Mouse (Mus musculus) testis, adult 2 months (tissue): Measurements from ENCODE around the gene Gm49601. TPM values are rescaled to one million over a fixed set of nuclear protein-coding genes. Genes with fewer than 3 reads are reported as not detected.

Experiments used
- H3K27ac ChIP-seq: fragments of 200-500 bp; 2 replicates; pipeline ENCODE4 v1.5.1; 2012; ENCODE audit warnings: low read depth, low read length; ENCODE audit not compliant: control insufficient read depth, insufficient read depth
- H3K27me3 ChIP-seq: fragments of 200-500 bp; 2 replicates; pipeline ENCODE4 v1.6.1; 2012; ENCODE audit warnings: mild to moderate bottlenecking, low read length, moderate library complexity; ENCODE audit not compliant: control insufficient read depth, insufficient read depth
- H3K36me3 ChIP-seq: fragments of 200-500 bp; 2 replicates; pipeline ENCODE4 v1.6.1; 2012; ENCODE audit warnings: mild to moderate bottlenecking, low read length; ENCODE audit not compliant: control insufficient read depth, insufficient read depth
- H3K4me1 ChIP-seq: fragments of 200-500 bp; 2 replicates; pipeline ENCODE4 v1.6.1; 2012; ENCODE audit warnings: low read length; ENCODE audit not compliant: control insufficient read depth, insufficient read depth
- H3K4me3 ChIP-seq: fragments of 200-500 bp; 2 replicates; pipeline ENCODE4 v1.5.1; 2012; ENCODE audit warnings: low read depth, mild to moderate bottlenecking, low read length, moderate library complexity, mixed read lengths; ENCODE audit not compliant: control insufficient read depth
- CTCF ChIP-seq: fragments of 200-500 bp; IDR thresholded peaks from 2 replicates; pipeline ENCODE4 v1.5.1; 2012; ENCODE audit warnings: low read depth, mild to moderate bottlenecking, inconsistent platforms, low read length, moderate library complexity; ENCODE audit not compliant: control insufficient read depth, insufficient read depth, insufficient replicate concordance
- POLR2A ChIP-seq: fragments of 200-500 bp; IDR thresholded peaks from 2 replicates; pipeline ENCODE4 v1.6.1; 2012; ENCODE audit warnings: low read depth, mild to moderate bottlenecking, inconsistent platforms, low read length, moderate library complexity; ENCODE audit not compliant: control insufficient read depth
- polyA plus RNA-seq: library from polyadenylated mRNA; depleted of rRNA; stranded (reverse); fragments of >200 nt; gene quantifications from 2 replicates; pipeline ENCODE4 v1.2.3, GENCODE M21; 2012

The Gm49601 gene
- polyA plus RNA-seq, 1 experiment: 9.5 TPM

- TF ChIP-seq CTCF: no peak
- TF ChIP-seq POLR2A: no peak
- H3K4me1 ChIP-seq: no peaks in the 10 kb centered on the region
- H3K27me3 ChIP-seq: no peaks in the 10 kb centered on the region
Measured at GRCm38 (mm10) chr16:18645329-18645728, 19.1 kb upstream of the Gm49601 start.

DNA sequence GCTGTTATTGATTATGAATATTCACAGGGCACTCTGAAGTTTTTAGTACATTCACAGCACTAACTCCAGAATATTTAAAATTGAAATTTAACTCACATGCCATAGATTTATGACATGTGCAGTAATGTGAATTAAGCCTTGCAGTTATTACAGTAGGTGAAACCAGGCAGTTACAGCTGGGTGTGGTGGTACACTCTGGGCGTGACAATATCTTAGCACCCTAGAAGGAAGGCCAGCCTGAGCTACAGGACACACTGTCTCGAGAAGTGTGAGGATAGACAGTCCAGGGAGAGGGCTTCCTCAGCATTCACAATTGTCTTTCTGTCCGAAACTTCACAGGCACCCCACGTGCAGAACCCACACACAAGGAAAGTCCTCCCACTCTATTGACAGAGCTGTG, 18.3 kb upstream of the Gm49601 start:
- Histone ChIP-seq H3K4me3 (no peak overlapping the region), H3K27ac (no peak overlapping the region), H3K4me1 (no peaks in the 10 kb centered on the region), H3K27me3 (no peaks in the 10 kb centered on the region), H3K36me3 (no peaks in the 10 kb centered on the region)
- TF ChIP-seq POLR2A: no peak
- TF ChIP-seq CTCF: no peak

More at GRCm38 (mm10) chr16:18645329-18645728, 19.1 kb upstream of the Gm49601 start:
- H3K36me3 ChIP-seq: no peaks in the 10 kb centered on the region
- no peak overlapping the region for H3K27ac ChIP-seq
- no peak overlapping the region for H3K4me3 ChIP-seq

GRCm38 (mm10) chr16:18643406-18643998, 17.3 kb upstream of the Gm49601 start:
- Histone ChIP-seq H3K27me3 (no peaks in the 10 kb centered on the region), H3K4me3 (no peak overlapping the region), H3K36me3 (no peaks in the 10 kb centered on the region), H3K27ac (no peak overlapping the region), H3K4me1 (no peaks in the 10 kb centered on the region)
- no peak for TF ChIP-seq CTCF

GRCm38 (mm10) chr16:18642897-18643296, 16.7 kb upstream of the Gm49601 start:
- TF ChIP-seq CTCF: no peak
- TF ChIP-seq POLR2A: no peak
- Histone ChIP-seq H3K4me3 (no peak overlapping the region), H3K27ac (no peak overlapping the region)

DNA sequence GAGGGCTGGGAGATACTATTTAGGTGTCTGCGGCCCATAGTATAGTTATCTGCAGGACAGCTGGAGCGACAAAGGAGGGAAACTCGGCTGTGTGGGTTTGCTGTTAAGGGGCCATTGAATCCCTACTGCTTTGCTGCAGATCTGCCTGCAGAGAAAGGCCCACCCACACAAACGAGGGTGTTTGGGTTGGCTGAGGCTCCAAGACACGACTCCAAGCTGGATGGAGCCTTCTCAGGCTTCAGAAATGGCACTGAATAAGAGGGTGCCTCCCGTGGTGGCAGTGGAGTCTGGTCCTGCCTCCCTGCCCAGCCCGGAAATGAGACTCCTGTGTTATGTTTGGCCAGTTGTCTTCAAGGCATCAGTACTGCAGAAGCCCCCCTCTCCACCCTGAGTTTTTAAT, 16.1 kb upstream of the Gm49601 start:
- no peaks in the 10 kb centered on the region for H3K36me3 ChIP-seq
- no peak overlapping the region for H3K27ac ChIP-seq
- TF ChIP-seq CTCF (no peak), POLR2A (no peak)
- no peaks in the 10 kb centered on the region for H3K27me3 ChIP-seq
- H3K4me1 ChIP-seq: no peaks in the 10 kb centered on the region
- H3K4me3 ChIP-seq: no peak overlapping the region

More at GRCm38 (mm10) chr16:18642897-18643296, 16.7 kb upstream of the Gm49601 start:
- H3K27me3 ChIP-seq: no peaks in the 10 kb centered on the region
- H3K4me1 ChIP-seq: no peaks in the 10 kb centered on the region
- H3K36me3 ChIP-seq: no peaks in the 10 kb centered on the region

- TF ChIP-seq CTCF (no peak), POLR2A (no peak)
- H3K27ac ChIP-seq: no peak overlapping the region
- no peaks in the 10 kb centered on the region for H3K36me3 ChIP-seq
- no peak overlapping the region for H3K4me3 ChIP-seq
- H3K27me3 ChIP-seq: no peaks in the 10 kb centered on the region
- H3K4me1 ChIP-seq: no peaks in the 10 kb centered on the region
Measured at GRCm38 (mm10) chr16:18639382-18639929, 13.2 kb upstream of the Gm49601 start.

- no peaks in the 10 kb centered on the region for H3K36me3 ChIP-seq
- no peak overlapping the region for H3K4me3 ChIP-seq
- no peak for TF ChIP-seq CTCF
- TF ChIP-seq POLR2A: no peak
- H3K27ac ChIP-seq: no peak overlapping the region
- H3K4me1 ChIP-seq: no peaks in the 10 kb centered on the region
- no peaks in the 10 kb centered on the region for H3K27me3 ChIP-seq
Measured at GRCm38 (mm10) chr16:18638396-18638795, 12.2 kb upstream of the Gm49601 start.

DNA sequence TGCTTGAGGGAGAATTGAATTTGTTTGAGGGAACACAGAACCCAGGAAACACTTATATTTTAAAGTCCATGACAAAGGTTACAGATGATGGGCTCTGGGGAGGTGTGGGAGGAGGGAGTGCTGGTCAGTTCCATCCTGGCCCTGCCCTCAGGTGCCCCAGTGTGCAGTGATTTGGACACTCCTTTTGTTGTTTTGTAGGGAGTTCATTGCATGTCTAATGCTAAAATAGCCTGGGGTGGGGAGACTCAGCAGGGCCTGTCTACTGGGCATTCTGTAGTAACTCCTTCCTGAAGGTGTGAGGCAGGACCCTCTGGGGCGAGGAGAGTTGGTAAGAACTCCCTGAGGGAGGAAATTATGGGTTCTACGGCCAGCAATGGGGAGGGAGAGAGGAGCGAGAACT, 10.6 kb upstream of the Gm49601 start:
- no peak for TF ChIP-seq CTCF
- no peak for TF ChIP-seq POLR2A
- Histone ChIP-seq H3K4me3 (no peak overlapping the region), H3K27me3 (no peaks in the 10 kb centered on the region), H3K27ac (no peak overlapping the region), H3K4me1 (no peaks in the 10 kb centered on the region; the same call in 1 of the 2 replicates), H3K36me3 (no peaks in the 10 kb centered on the region)
